Mouse (Mus musculus) olfactory bulb, adult 2 months (tissue): Measurements from ENCODE around the gene Uggt1. TPM values are rescaled to one million over a fixed set of nuclear protein-coding genes. Genes with fewer than 3 reads are reported as not detected.

ENCODE experiments used
- H3K27ac ChIP-seq: fragments of 200-500 bp; 2 replicates; pipeline ENCODE4 v1.5.1; 2012; ENCODE audit warnings: low read depth, low read length; ENCODE audit not compliant: insufficient read depth
- H3K4me1 ChIP-seq: fragments of 200-500 bp; 2 replicates; pipeline ENCODE4 v1.6.1; 2012; ENCODE audit warnings: low read length; ENCODE audit not compliant: control insufficient read depth, insufficient read depth
- H3K4me3 ChIP-seq: fragments of 200-500 bp; 2 replicates; pipeline ENCODE4 v1.5.1; 2012; ENCODE audit warnings: mild to moderate bottlenecking, low read depth, low read length, moderate library complexity; ENCODE audit not compliant: insufficient read depth
- CTCF ChIP-seq: fragments of 200-500 bp; IDR thresholded peaks from 2 replicates; pipeline ENCODE4 v1.5.1; 2012; ENCODE audit warnings: low read depth, mild to moderate bottlenecking, low read length, moderate library complexity; ENCODE audit not compliant: insufficient read depth
- POLR2A ChIP-seq: fragments of 200-500 bp; IDR thresholded peaks from 2 replicates; pipeline ENCODE4 v1.6.1; 2012; ENCODE audit warnings: mild to moderate bottlenecking, low read depth, low read length, moderate library complexity; ENCODE audit not compliant: insufficient read depth
- whole genome bisulfite sequencing: fragments of 180-500 bp; shearing (Covaris S2); methylation state at CpG from one replicate; pipeline ENCODE4 v1.1.7; 2018; 5-methylcytosine and 5-hydroxymethylcytosine counted together
- polyA plus RNA-seq: library from polyadenylated mRNA; stranded (reverse); fragments of >200 nt; gene quantifications from 2 replicates; pipeline ENCODE4 v1.2.4, GENCODE M21; 2012; ENCODE audit warnings: low replicate concordance; ENCODE audit not compliant: missing spikeins, insufficient read depth, insufficient read length

Gene Uggt1
- polyA plus RNA-seq, 1 experiment: not detected

GRCm38 (mm10) chr1:36251426-36251825 lies 6.9 kb upstream of the Uggt1 start:
- no peak overlapping the region for H3K4me3 ChIP-seq
- H3K4me1 ChIP-seq: peaks cover 6% of the 10 kb centered on the region; the same call in 1 of the 2 replicates
- H3K27ac ChIP-seq: no peak overlapping the region
- WGBS: 18% methylated on average over 9 of the region's 9 CpGs
- no peak for TF ChIP-seq POLR2A

- Histone ChIP-seq H3K4me1 (peaks cover 5% of the 10 kb centered on the region), H3K27ac (no peak overlapping the region), H3K4me3 (no peak overlapping the region)
- WGBS: 50% methylated on average over 6 of the region's 6 CpGs
- TF ChIP-seq CTCF: no peak
- no peak for TF ChIP-seq POLR2A
These were observed 2.2 kb upstream of the Uggt1 start for GRCm38 (mm10) chr1:36246688-36247087.

- 75% methylated on average over 4 of the region's 4 CpGs for whole genome bisulfite sequencing
- H3K27ac ChIP-seq: no peak overlapping the region
- H3K4me3 ChIP-seq: no peak overlapping the region
- H3K4me1 ChIP-seq: peaks cover 9% of the 10 kb centered on the region
- no peak for TF ChIP-seq POLR2A
- TF ChIP-seq CTCF: no peak
These were observed 302 bp upstream of the Uggt1 start for GRCm38 (mm10) chr1:36244828-36245215.

GRCm38 (mm10) chr1:36243447-36244057 lies 968 bp downstream of the Uggt1 start:
- Histone ChIP-seq H3K4me1 (peaks cover 9% of the 10 kb centered on the region), H3K27ac (no peak overlapping the region), H3K4me3 (peak overlapping the region; percentile 76)
- TF ChIP-seq CTCF (no peak), POLR2A (no peak)
- WGBS: 2% methylated on average over 21 of the region's 21 CpGs

- Histone ChIP-seq H3K4me3 (no peak overlapping the region), H3K4me1 (peaks cover 9% of the 10 kb centered on the region), H3K27ac (no peak overlapping the region)
- no peak for TF ChIP-seq CTCF
- no peak for TF ChIP-seq POLR2A
- WGBS: 88% methylated on average over 15 of the region's 15 CpGs
These were observed 2.6 kb downstream of the Uggt1 start for GRCm38 (mm10) chr1:36241903-36242429.

- Histone ChIP-seq H3K27ac (no peak overlapping the region), H3K4me3 (no peak overlapping the region), H3K4me1 (peaks cover 14% of the 10 kb centered on the region)
- TF ChIP-seq CTCF (no peak), POLR2A (no peak)
- 33% methylated on average over 6 of the region's 6 CpGs for WGBS
These were observed 4.3 kb downstream of the Uggt1 start for GRCm38 (mm10) chr1:36240176-36240575.

GRCm38 (mm10) chr1:36239396-36239795 lies 5.1 kb downstream of the Uggt1 start:
- TF ChIP-seq CTCF (no peak), POLR2A (no peak)
- WGBS: 81% methylated on average over 10 of the region's 10 CpGs
- Histone ChIP-seq H3K4me1 (peaks cover 16% of the 10 kb centered on the region), H3K4me3 (no peak overlapping the region), H3K27ac (no peak overlapping the region)

- no peak for TF ChIP-seq POLR2A
- no peak for TF ChIP-seq CTCF
- no peak overlapping the region for H3K4me3 ChIP-seq
- peaks cover 11% of the 10 kb centered on the region for H3K4me1 ChIP-seq
- WGBS: 81% methylated on average over 2 of the region's 2 CpGs
- H3K27ac ChIP-seq: no peak overlapping the region
These were observed 8.7 kb downstream of the Uggt1 start for GRCm38 (mm10) chr1:36235855-36236254.

GRCm38 (mm10) chr1:36235057-36235639 lies 9.4 kb downstream of the Uggt1 start:
- no peak overlapping the region for H3K27ac ChIP-seq
- H3K4me3 ChIP-seq: no peak overlapping the region
- H3K4me1 ChIP-seq: peaks cover 9% of the 10 kb centered on the region
- no peak for TF ChIP-seq CTCF
- TF ChIP-seq POLR2A: no peak
- 65% methylated on average over 9 of the region's 9 CpGs for WGBS
